Mouse (Mus musculus) forebrain, embryonic 11.5 days (tissue): ENCODE measurements around the gene Rab23. TPM values are rescaled to one million over a fixed set of nuclear protein-coding genes. Genes with fewer than 3 reads are reported as not detected.

Experiments used
- ATAC-seq: fragments of 200-750 bp; cut with Nextera tagmentation; replicated peaks from 2 replicates; pipeline ENCODE4 v1.8.0; 2017; ENCODE audit warnings: moderate TSS enrichment; ENCODE audit not compliant: low FRiP score
- DNase-seq: peaks from one replicate; pipeline ENCODE4 v3.0.0-alpha.2; 2017; ENCODE audit warnings: low spot score
- H3K27ac ChIP-seq: fragments of 300-500 bp; sonication (generic); 2 replicates; pipeline ENCODE4 v1.5.1; 2014; ENCODE audit warnings: low read depth, low read length
- H3K27me3 ChIP-seq: fragments of 300-500 bp; sonication (generic); 2 replicates; pipeline ENCODE4 v1.6.1; 2014; ENCODE audit warnings: mild to moderate bottlenecking, low read length, mixed read lengths; ENCODE audit not compliant: control insufficient read depth, insufficient read depth
- H3K36me3 ChIP-seq: fragments of 300-500 bp; sonication (generic); 2 replicates; pipeline ENCODE4 v1.6.1; 2014; ENCODE audit warnings: mild to moderate bottlenecking, low read length, moderate library complexity, mixed read lengths; ENCODE audit not compliant: control insufficient read depth, insufficient read depth
- H3K4me1 ChIP-seq: fragments of 300-500 bp; sonication (generic); replicated peaks from 2 replicates; pipeline ENCODE4 v1.6.1; 2014; ENCODE audit warnings: low read length, mixed read lengths; ENCODE audit not compliant: control insufficient read depth, insufficient read depth
- H3K4me2 ChIP-seq: fragments of 300-500 bp; sonication (generic); 2 replicates; pipeline ENCODE4 v1.6.1; 2014; ENCODE audit warnings: low read depth, mild to moderate bottlenecking, low read length, moderate library complexity, mixed read lengths; ENCODE audit not compliant: severe bottlenecking
- H3K4me3 ChIP-seq: fragments of 300-500 bp; sonication (generic); 2 replicates; pipeline ENCODE4 v1.5.1; 2014; ENCODE audit warnings: low read depth, low read length
- H3K9ac ChIP-seq: fragments of 300-500 bp; sonication (generic); 2 replicates; pipeline ENCODE4 v1.6.1; 2014; ENCODE audit warnings: low read length
- H3K9me3 ChIP-seq: fragments of 300-500 bp; sonication (generic); 2 replicates; pipeline ENCODE4 v1.6.1; 2016; ENCODE audit warnings: low read length, mixed read lengths; ENCODE audit not compliant: control insufficient read depth
- WGBS: fragments of 180-500 bp; shearing (Covaris S2); extraction: QIAGEN DNeasy Blood & Tissue Kit; methylation state at CpG from one replicate; pipeline ENCODE4 v1.1.7; 2014; 5-methylcytosine and 5-hydroxymethylcytosine counted together
- polyA plus RNA-seq: library from polyadenylated mRNA; unstranded; fragments of >200 nt; fragmentation: Nextera tagmentation; extraction: Ambion mirVana; gene quantifications from 2 replicates; pipeline ENCODE4 v1.2.1, GENCODE M21; 2014

The Rab23 gene
- polyA plus RNA-seq, 1 experiment from 2014 or later, result 27.4 TPM

- ATAC-seq (no peak), DNase-seq (no peak)
- H3K9ac ChIP-seq, result no peak overlapping the region
- H3K4me3 ChIP-seq, result no peak overlapping the region
- no peaks in the 10 kb centered on the region for H3K9me3 ChIP-seq
- H3K4me1 ChIP-seq, result peaks cover 7% of the 10 kb centered on the region; the same call in 1 of the 2 replicates
- no peaks in the 10 kb centered on the region for H3K36me3 ChIP-seq
- H3K27me3 ChIP-seq, result no peaks in the 10 kb centered on the region
- H3K4me2 ChIP-seq, result no peak overlapping the region
- WGBS, result 94% methylated on average over 21 of the region's 21 CpGs
- no peak overlapping the region for H3K27ac ChIP-seq
Measured at GRCm38 (mm10) chr1:33754965-33755735, 35.5 kb downstream of the Rab23 start.

GRCm38 (mm10) chr1:33755799-33756198, 36.1 kb downstream of the Rab23 start:
- H3K4me1 ChIP-seq, result peaks cover 7% of the 10 kb centered on the region; the same call in 1 of the 2 replicates
- no peak overlapping the region for H3K9ac ChIP-seq
- no peaks in the 10 kb centered on the region for H3K36me3 ChIP-seq
- ATAC-seq (no peak), DNase-seq (no peak)
- H3K27me3 ChIP-seq, result no peaks in the 10 kb centered on the region
- H3K9me3 ChIP-seq, result no peaks in the 10 kb centered on the region
- 88% methylated on average over 7 of the region's 7 CpGs for WGBS
- H3K4me3 ChIP-seq, result no peak overlapping the region
- no peak overlapping the region; the same call in 1 of the 2 replicates for H3K4me2 ChIP-seq
- H3K27ac ChIP-seq, result no peak overlapping the region

- Histone ChIP-seq H3K4me1 (peaks cover 7% of the 10 kb centered on the region; the same call in 1 of the 2 replicates), H3K36me3 (no peaks in the 10 kb centered on the region), H3K4me2 (peak overlapping the region; percentile 86), H3K27me3 (no peaks in the 10 kb centered on the region), H3K9ac (peak overlapping the region; percentile 81), H3K9me3 (no peaks in the 10 kb centered on the region), H3K4me3 (peak overlapping the region; percentile 58), H3K27ac (no peak overlapping the region)
- WGBS, result 29% methylated on average over 18 of the region's 18 CpGs
- no peak for ATAC-seq
- no peak for DNase-seq
Measured at GRCm38 (mm10) chr1:33756258-33757032, 36.8 kb downstream of the Rab23 start.

GRCm38 (mm10) chr1:33757033-33757413, 37.3 kb downstream of the Rab23 start:
- H3K4me1 ChIP-seq, result peaks cover 7% of the 10 kb centered on the region; the same call in 1 of the 2 replicates
- no peak overlapping the region for H3K27ac ChIP-seq
- ATAC-seq, result peak; percentile 67
- H3K4me3 ChIP-seq, result peak overlapping the region; percentile 58
- H3K36me3 ChIP-seq, result no peaks in the 10 kb centered on the region
- no peaks in the 10 kb centered on the region for H3K27me3 ChIP-seq
- H3K4me2 ChIP-seq, result peak overlapping the region; percentile 86
- H3K9ac ChIP-seq, result peak overlapping the region; percentile 81
- 10% methylated on average over 14 of the region's 14 CpGs for WGBS
- no peaks in the 10 kb centered on the region for H3K9me3 ChIP-seq
- no peak for DNase-seq

- peak; percentile 81 for DNase-seq
- H3K9me3 ChIP-seq, result no peaks in the 10 kb centered on the region
- peak within 1 kb of the TSS; percentile 81 for H3K9ac ChIP-seq
- ATAC-seq, result peak; percentile 87
- H3K4me1 ChIP-seq, result peaks cover 7% of the 10 kb centered on the region; the same call in 1 of the 2 replicates
- no peaks in the 10 kb centered on the region for H3K27me3 ChIP-seq
- no peak within 1 kb of the TSS for H3K27ac ChIP-seq
- peak within 1 kb of the TSS; percentile 58 for H3K4me3 ChIP-seq
- under 1% methylated on average over 61 of the region's 61 CpGs for WGBS
- H3K4me2 ChIP-seq, result peak within 1 kb of the TSS; percentile 86
- no peaks in the 10 kb centered on the region for H3K36me3 ChIP-seq
Measured at GRCm38 (mm10) chr1:33757491-33758041, 37.9 kb downstream of the Rab23 start, which contains the start of gene Bag2. TSS of gene Bag2 (minus strand) at chr1:33757795.

- Histone ChIP-seq H3K36me3 (no peaks in the 10 kb centered on the region), H3K9ac (no peak overlapping the region), H3K27ac (no peak overlapping the region), H3K4me1 (peaks cover 7% of the 10 kb centered on the region; the same call in 1 of the 2 replicates), H3K27me3 (no peaks in the 10 kb centered on the region), H3K4me3 (no peak overlapping the region), H3K4me2 (no peak overlapping the region), H3K9me3 (no peaks in the 10 kb centered on the region)
- ATAC-seq, result no peak
- DNase-seq, result no peak
- 71% methylated on average over 4 of the region's 4 CpGs for WGBS
Measured at GRCm38 (mm10) chr1:33758488-33758887, 38.8 kb downstream of the Rab23 start.

GRCm38 (mm10) chr1:33763826-33764225, 44.1 kb downstream of the Rab23 start:
- no peaks in the 10 kb centered on the region for H3K36me3 ChIP-seq
- H3K27ac ChIP-seq, result no peak overlapping the region

GRCm38 (mm10) chr1:33765468-33766080, 45.9 kb downstream of the Rab23 start:
- no peak overlapping the region for H3K27ac ChIP-seq
- H3K4me3 ChIP-seq, result no peak overlapping the region
- 92% methylated on average over 11 of the region's 11 CpGs for whole genome bisulfite sequencing
- ATAC-seq (no peak), DNase-seq (no peak)
- no peaks in the 10 kb centered on the region for H3K36me3 ChIP-seq
- no peak overlapping the region for H3K4me2 ChIP-seq
- no peaks in the 10 kb centered on the region for H3K9me3 ChIP-seq
- H3K27me3 ChIP-seq, result no peaks in the 10 kb centered on the region
- no peak overlapping the region for H3K9ac ChIP-seq
- 0 out of 2 replicates have a peak, but pooled peaks cover 3% of the 10 kb centered on the region for H3K4me1 ChIP-seq

More at GRCm38 (mm10) chr1:33763826-33764225, 44.1 kb downstream of the Rab23 start:
- H3K4me1 ChIP-seq, result 0 out of 2 replicates have a peak, but pooled peaks cover 3% of the 10 kb centered on the region
- H3K4me3 ChIP-seq, result no peak overlapping the region
- no peak overlapping the region for H3K9ac ChIP-seq
- no peaks in the 10 kb centered on the region for H3K9me3 ChIP-seq
- H3K4me2 ChIP-seq, result no peak overlapping the region
- DNase-seq (no peak), ATAC-seq (no peak)
- H3K27me3 ChIP-seq, result no peaks in the 10 kb centered on the region
- WGBS, result 56% methylated on average over 2 of the region's 2 CpGs
